Mouse (Mus musculus): ENCODE data around the gene Gm11758. TPM values are rescaled to one million over a fixed set of nuclear protein-coding genes. Genes with fewer than 3 reads are reported as not detected.
"Not testable (repeated sequence)": the region's sequence is repeated elsewhere in the genome, so short reads cannot be mapped to it uniquely, and the experiment has no call there.

The Gm11758 gene
- not detected in 2 replicates for polyA plus RNA-seq (2015; fragmentation: Nextera tagmentation; extraction: Ambion mirVana)

DNA sequence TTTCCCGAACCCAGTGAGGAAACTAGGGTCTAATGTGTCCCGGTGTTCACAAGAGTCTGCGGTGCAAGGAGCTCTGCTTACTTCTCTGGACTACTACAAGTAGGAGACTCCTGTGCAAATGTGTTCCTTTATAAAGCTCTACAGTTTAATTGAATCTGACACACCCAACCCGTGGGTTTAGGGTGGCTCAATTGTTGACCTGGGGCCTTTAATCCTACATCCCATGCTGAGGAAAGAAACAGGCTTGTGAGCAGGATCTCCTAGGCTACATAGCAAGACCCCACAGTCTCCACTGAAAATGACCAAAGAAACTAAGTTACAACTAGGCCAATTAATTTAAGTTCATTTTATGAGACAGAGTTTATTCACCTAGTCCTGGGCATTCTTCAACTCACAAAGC lies at the start of gene Gm11758:
Gene Gm11758 (minus strand): TSS at position 101 of the 400 bp plus-strand sequence.
- not testable (repeated sequence) for H3K4me2 ChIP-seq; H3K9me3 ChIP-seq (replicated peaks); H3K27me3 ChIP-seq; H3K4me3 ChIP-seq; H3K4me1 ChIP-seq; ATAC-seq; H3K9ac ChIP-seq; H3K27ac ChIP-seq; H3K36me3 ChIP-seq (ENCODE audit: poor library complexity, severe bottlenecking)
- no CpG with 5 or more reads among the region's 4 CpGs for WGBS

DNA sequence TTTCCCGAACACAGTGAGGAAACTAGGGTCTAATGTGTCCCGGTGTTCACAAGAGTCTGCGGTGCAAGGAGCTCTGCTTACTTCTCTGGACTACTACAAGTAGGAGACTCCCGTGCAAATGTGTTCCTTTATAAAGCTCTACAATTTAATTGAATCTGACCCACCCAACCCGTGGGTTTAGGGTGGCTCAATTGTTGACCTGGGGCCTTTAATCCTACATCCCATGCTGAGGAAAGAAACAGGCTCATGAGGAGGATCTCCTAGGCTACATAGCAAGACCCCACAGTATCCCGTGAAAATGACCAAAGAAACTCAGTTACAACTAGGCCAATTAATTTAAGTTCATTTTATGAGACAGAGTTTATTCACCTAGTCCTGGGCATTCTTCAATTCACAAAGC lies 44.6 kb upstream of the Gm11758 start, which contains the start of gene Gm11756:
Gene Gm11756 (minus strand): TSS at position 101 of the 400 bp plus-strand sequence.
- H3K27ac ChIP-seq; H3K4me1 ChIP-seq; H3K27me3 ChIP-seq; H3K4me2 ChIP-seq; H3K9ac ChIP-seq; H3K36me3 ChIP-seq (ENCODE audit: poor library complexity, severe bottlenecking); ATAC-seq; H3K4me3 ChIP-seq; H3K9me3 ChIP-seq (replicated peaks): not testable (repeated sequence)
- 78% methylated on average over 6 of the region's 6 CpGs for WGBS

DNA sequence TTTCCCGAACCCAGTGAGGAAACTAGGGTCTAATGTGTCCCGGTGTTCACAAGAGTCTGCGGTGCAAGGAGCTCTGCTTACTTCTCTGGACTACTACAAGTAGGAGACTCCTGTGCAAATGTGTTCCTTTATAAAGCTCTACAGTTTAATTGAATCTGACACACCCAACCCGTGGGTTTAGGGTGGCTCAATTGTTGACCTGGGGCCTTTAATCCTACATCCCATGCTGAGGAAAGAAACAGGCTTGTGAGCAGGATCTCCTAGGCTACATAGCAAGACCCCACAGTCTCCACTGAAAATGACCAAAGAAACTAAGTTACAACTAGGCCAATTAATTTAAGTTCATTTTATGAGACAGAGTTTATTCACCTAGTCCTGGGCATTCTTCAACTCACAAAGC lies 29.8 kb upstream of the Gm11758 start, which contains the start of gene Gm13871:
Gene Gm13871 (minus strand): TSS at position 101 of the 400 bp plus-strand sequence.
- WGBS: no CpG with 5 or more reads among the region's 4 CpGs
- not testable (repeated sequence) for H3K9ac ChIP-seq; H3K27me3 ChIP-seq; H3K36me3 ChIP-seq (ENCODE audit: poor library complexity, severe bottlenecking); H3K27ac ChIP-seq; ATAC-seq; H3K4me1 ChIP-seq; H3K4me3 ChIP-seq; H3K4me2 ChIP-seq; H3K9me3 ChIP-seq (replicated peaks)

DNA sequence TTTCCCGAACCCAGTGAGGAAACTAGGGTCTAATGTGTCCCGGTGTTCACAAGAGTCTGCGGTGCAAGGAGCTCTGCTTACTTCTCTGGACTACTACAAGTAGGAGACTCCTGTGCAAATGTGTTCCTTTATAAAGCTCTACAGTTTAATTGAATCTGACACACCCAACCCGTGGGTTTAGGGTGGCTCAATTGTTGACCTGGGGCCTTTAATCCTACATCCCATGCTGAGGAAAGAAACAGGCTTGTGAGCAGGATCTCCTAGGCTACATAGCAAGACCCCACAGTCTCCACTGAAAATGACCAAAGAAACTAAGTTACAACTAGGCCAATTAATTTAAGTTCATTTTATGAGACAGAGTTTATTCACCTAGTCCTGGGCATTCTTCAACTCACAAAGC lies 14.9 kb upstream of the Gm11758 start, which contains the start of gene Gm11757:
Gene Gm11757 (minus strand): TSS at position 101 of the 400 bp plus-strand sequence.
- not testable (repeated sequence) for ATAC-seq
- WGBS: no CpG with 5 or more reads among the region's 4 CpGs

DNA sequence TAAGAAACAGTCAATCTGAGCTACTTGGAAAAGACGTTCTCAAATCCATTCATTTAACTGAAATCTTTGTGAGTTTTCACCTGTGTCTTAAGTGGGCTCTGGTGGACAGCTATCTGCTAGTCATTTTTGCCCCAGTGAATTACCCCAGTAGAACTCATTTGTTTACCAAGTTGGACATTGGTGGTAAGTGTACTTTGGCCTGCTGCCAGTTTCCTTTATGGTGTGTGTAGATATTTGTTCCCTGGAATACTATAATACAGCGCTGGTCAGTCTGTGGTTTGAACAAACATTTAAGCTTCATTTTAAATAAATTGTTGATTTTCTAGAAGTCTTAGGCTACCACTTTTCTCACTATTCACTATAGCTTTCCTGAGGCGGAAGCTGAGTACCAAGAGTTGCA lies 49.5 kb downstream of the Gm11758 start:
- 88% methylated on average over 3 of the region's 3 CpGs for WGBS
- H3K9me3 ChIP-seq (replicated peaks): no peaks in the 10 kb centered on the region
- no peak overlapping the region for H3K4me2 ChIP-seq
- no peak overlapping the region for H3K27ac ChIP-seq
- H3K4me1 ChIP-seq: no peaks in the 10 kb centered on the region
- no peak for ATAC-seq
- no peak overlapping the region for H3K9ac ChIP-seq
- H3K4me3 ChIP-seq: no peak overlapping the region
- H3K27me3 ChIP-seq: no peaks in the 10 kb centered on the region
- no peaks in the 10 kb centered on the region for H3K36me3 ChIP-seq (ENCODE audit: poor library complexity, severe bottlenecking)

More for the DNA sequence above, 14.9 kb upstream of the Gm11758 start, which contains the start of gene Gm11757:
- H3K9me3 ChIP-seq (replicated peaks); H3K27ac ChIP-seq; H3K27me3 ChIP-seq; H3K4me2 ChIP-seq; H3K4me3 ChIP-seq; H3K4me1 ChIP-seq; H3K9ac ChIP-seq; H3K36me3 ChIP-seq (ENCODE audit: poor library complexity, severe bottlenecking): not testable (repeated sequence)

Other genes with a start within 250 kb of the Gm11758 start
- gene Gm11236, start 238.1 kb downstream of the Gm11758 start, polyA plus RNA-seq (2015; fragmentation: Nextera tagmentation; extraction: Ambion mirVana): not detected in 2 replicates
- not detected in 2 replicates for gene Gm11239, start 207.9 kb downstream of the Gm11758 start, polyA plus RNA-seq (2015; fragmentation: Nextera tagmentation; extraction: Ambion mirVana)
- gene Gm428, start 192.8 kb downstream of the Gm11758 start, polyA plus RNA-seq (2015; fragmentation: Nextera tagmentation; extraction: Ambion mirVana): not detected in 2 replicates
- gene Rasef, start 85.3 kb downstream of the Gm11758 start, polyA plus RNA-seq (2015; fragmentation: Nextera tagmentation; extraction: Ambion mirVana): 0.06 and 0.08 TPM in 2 replicates
- not detected in 2 replicates for gene Gm11757, start 14.8 kb upstream of the Gm11758 start, polyA plus RNA-seq (2015; fragmentation: Nextera tagmentation; extraction: Ambion mirVana)
- not detected in 2 replicates for gene Gm13871, start 29.7 kb upstream of the Gm11758 start, polyA plus RNA-seq (2015; fragmentation: Nextera tagmentation; extraction: Ambion mirVana)
- not detected in 2 replicates for gene Gm11756, start 44.5 kb upstream of the Gm11758 start, polyA plus RNA-seq (2015; fragmentation: Nextera tagmentation; extraction: Ambion mirVana)
- gene 2310002L09Rik, start 74.6 kb upstream of the Gm11758 start, polyA plus RNA-seq (2015; fragmentation: Nextera tagmentation; extraction: Ambion mirVana): not detected in 2 replicates
- gene Frmd3, start 137.2 kb upstream of the Gm11758 start, polyA plus RNA-seq (2015; fragmentation: Nextera tagmentation; extraction: Ambion mirVana): 7.3 and 11.7 TPM in 2 replicates

Measured in forebrain, embryonic 13.5 days (tissue).